Comparison of ENCODE assay signal across 24 mouse cellular contexts in genomic region chr5:63430167-63430566, GRCm38 (mm10).
DNase-seq lines count a peak whose midpoint lies in the region; ATAC-seq and TF ChIP-seq lines count a peak whose summit lies in the region.
"Had no signal": no experiment of that assay in that cellular context is flagged by ENCODE, and none has a peak within 500 bp of the region (broad histone marks: within the 10 kb centered on the region; RNA-seq: fewer than 3 reads in every experiment).

No protein-coding gene starts in this region.

- no peak for TF ChIP-seq CTCF in forebrain, postnatal 0 days (IDR thresholded peaks at IDR 0.05; ENCODE audit: low read depth)

- DNase-seq in forebrain, postnatal 0 days, result no peak
- DNase-seq in forebrain, embryonic 14.5 days (ENCODE audit: low spot score), result no peak
- DNase-seq in mesoderm, embryonic 11.5 days (ENCODE audit: low read depth, low spot score), result peak; percentile 24
- DNase-seq: adrenal gland, adult 8-10 months; adrenal gland, postnatal 25 days; B cell, adult 2 months; cerebellum, adult 11-12 months; cerebellum, adult 8-10 months; cerebellum, postnatal 10 days; cerebellum, postnatal 36 days; gastrocnemius, postnatal 10 days; heart, adult 11 months had no signal

- H3K27ac ChIP-seq in forebrain, postnatal 0 days (ENCODE audit: low read depth, low read length), result no peak overlapping the region
- no peak overlapping the region for H3K27ac ChIP-seq in forebrain, embryonic 14.5 days (ENCODE audit: low read depth, low read length)
- no peak overlapping the region for H3K27ac ChIP-seq in midbrain, embryonic 15.5 days
- H3K27ac ChIP-seq in midbrain, embryonic 13.5 days, result no peak overlapping the region
- H3K27ac ChIP-seq in neural tube, embryonic 12.5 days, result no peak overlapping the region
- H3K27ac ChIP-seq in neural tube, embryonic 15.5 days (replicated peaks), result no peak overlapping the region
- H3K27ac ChIP-seq: embryonic facial prominence, embryonic 12.5 days; embryonic facial prominence, embryonic 15.5 days; forebrain, embryonic 15.5 days; hindbrain, embryonic 12.5 days; hindbrain, embryonic 15.5 days had no signal

- no peaks in the 10 kb centered on the region for H3K4me1 ChIP-seq in forebrain, postnatal 0 days (ENCODE audit: insufficient read depth)
- no peaks in the 10 kb centered on the region for H3K4me1 ChIP-seq in forebrain, embryonic 14.5 days (ENCODE audit: control insufficient read depth, insufficient read depth, low read length)
- no peaks in the 10 kb centered on the region for H3K4me1 ChIP-seq in midbrain, embryonic 15.5 days
- no peaks in the 10 kb centered on the region for H3K4me1 ChIP-seq in midbrain, embryonic 13.5 days (replicated peaks)
- no peaks in the 10 kb centered on the region for H3K4me1 ChIP-seq in neural tube, embryonic 12.5 days
- H3K4me1 ChIP-seq in neural tube, embryonic 15.5 days, result no peaks in the 10 kb centered on the region
- H3K4me1 ChIP-seq: embryonic facial prominence, embryonic 12.5 days; embryonic facial prominence, embryonic 15.5 days; forebrain, embryonic 15.5 days; hindbrain, embryonic 12.5 days; hindbrain, embryonic 15.5 days had no signal

- 0 out of 2 replicates have a peak, but pooled peaks have one; percentile 23 for ATAC-seq in forebrain, postnatal 0 days
- ATAC-seq in forebrain, embryonic 14.5 days, result no peak
- 0 out of 2 replicates have a peak, but pooled peaks have one; percentile 67 for ATAC-seq in midbrain, embryonic 15.5 days (replicated peaks)
- no peak for ATAC-seq in midbrain, embryonic 13.5 days
- ATAC-seq in neural tube, embryonic 12.5 days (ENCODE audit: low FRiP score, low read depth), result 0 out of 2 replicates have a peak, but pooled peaks have one; percentile 29
- no peak for ATAC-seq in neural tube, embryonic 15.5 days (ENCODE audit: low FRiP score)
- ATAC-seq: forebrain, embryonic 15.5 days had no signal

- H3K4me2 ChIP-seq in forebrain, postnatal 0 days (ENCODE audit: low read depth), result no peak overlapping the region
- H3K4me2 ChIP-seq in forebrain, embryonic 14.5 days (ENCODE audit: low read length), result no peak overlapping the region
- H3K4me2 ChIP-seq in midbrain, embryonic 15.5 days, result no peak overlapping the region
- no peak overlapping the region for H3K4me2 ChIP-seq in midbrain, embryonic 13.5 days (replicated peaks)
- H3K4me2 ChIP-seq in neural tube, embryonic 12.5 days (replicated peaks), result no peak overlapping the region
- H3K4me2 ChIP-seq in neural tube, embryonic 15.5 days, result no peak overlapping the region
- H3K4me2 ChIP-seq: embryonic facial prominence, embryonic 12.5 days; embryonic facial prominence, embryonic 15.5 days; forebrain, embryonic 15.5 days; heart, embryonic 11.5 days; hindbrain, embryonic 12.5 days; hindbrain, embryonic 15.5 days had no signal

- no peak overlapping the region for H3K4me3 ChIP-seq in forebrain, postnatal 0 days (ENCODE audit: low read depth, low read length)
- no peak overlapping the region for H3K4me3 ChIP-seq in forebrain, embryonic 14.5 days (ENCODE audit: low read depth, low read length)
- H3K4me3 ChIP-seq in midbrain, embryonic 15.5 days, result no peak overlapping the region
- H3K4me3 ChIP-seq in midbrain, embryonic 13.5 days (replicated peaks), result no peak overlapping the region
- no peak overlapping the region for H3K4me3 ChIP-seq in neural tube, embryonic 12.5 days
- H3K4me3 ChIP-seq in neural tube, embryonic 15.5 days (replicated peaks), result no peak overlapping the region
- H3K4me3 ChIP-seq: embryonic facial prominence, embryonic 12.5 days; embryonic facial prominence, embryonic 15.5 days; forebrain, embryonic 15.5 days; hindbrain, embryonic 12.5 days; hindbrain, embryonic 15.5 days had no signal

- no peaks in the 10 kb centered on the region for H3K27me3 ChIP-seq in forebrain, postnatal 0 days (ENCODE audit: insufficient read depth, low read length)
- H3K27me3 ChIP-seq in forebrain, embryonic 14.5 days (replicated peaks; ENCODE audit: control insufficient read depth, insufficient read depth, low read length), result no peaks in the 10 kb centered on the region
- no peaks in the 10 kb centered on the region for H3K27me3 ChIP-seq in midbrain, embryonic 15.5 days (replicated peaks)
- H3K27me3 ChIP-seq in midbrain, embryonic 13.5 days, result no peaks in the 10 kb centered on the region
- no peaks in the 10 kb centered on the region for H3K27me3 ChIP-seq in neural tube, embryonic 12.5 days (replicated peaks)
- no peaks in the 10 kb centered on the region for H3K27me3 ChIP-seq in neural tube, embryonic 15.5 days (replicated peaks)
- H3K27me3 ChIP-seq: CH12.LX; embryonic facial prominence, embryonic 12.5 days; embryonic facial prominence, embryonic 15.5 days; forebrain, embryonic 15.5 days; hindbrain, embryonic 12.5 days; hindbrain, embryonic 15.5 days had no signal

- H3K36me3 ChIP-seq in forebrain, postnatal 0 days (ENCODE audit: insufficient read depth), result no peaks in the 10 kb centered on the region
- no peaks in the 10 kb centered on the region for H3K36me3 ChIP-seq in forebrain, embryonic 14.5 days (ENCODE audit: control insufficient read depth, insufficient read depth, low read length)
- no peaks in the 10 kb centered on the region for H3K36me3 ChIP-seq in midbrain, embryonic 15.5 days (replicated peaks)
- H3K36me3 ChIP-seq in midbrain, embryonic 13.5 days, result no peaks in the 10 kb centered on the region
- H3K36me3 ChIP-seq in neural tube, embryonic 12.5 days, result no peaks in the 10 kb centered on the region
- H3K36me3 ChIP-seq in neural tube, embryonic 15.5 days, result no peaks in the 10 kb centered on the region
- H3K36me3 ChIP-seq: embryonic facial prominence, embryonic 12.5 days; embryonic facial prominence, embryonic 15.5 days; forebrain, embryonic 15.5 days; G1E; hindbrain, embryonic 12.5 days; hindbrain, embryonic 15.5 days had no signal

- no peaks in the 10 kb centered on the region for H3K9me3 ChIP-seq in forebrain, postnatal 0 days (ENCODE audit: low read length)
- no peaks in the 10 kb centered on the region for H3K9me3 ChIP-seq in forebrain, embryonic 14.5 days (replicated peaks; ENCODE audit: control insufficient read depth, low read length)
- H3K9me3 ChIP-seq in midbrain, embryonic 15.5 days, result no peaks in the 10 kb centered on the region
- no peaks in the 10 kb centered on the region for H3K9me3 ChIP-seq in midbrain, embryonic 13.5 days
- H3K9me3 ChIP-seq in neural tube, embryonic 12.5 days, result no peaks in the 10 kb centered on the region
- H3K9me3 ChIP-seq in neural tube, embryonic 15.5 days (replicated peaks), result no peaks in the 10 kb centered on the region
- H3K9me3 ChIP-seq: embryonic facial prominence, embryonic 12.5 days; embryonic facial prominence, embryonic 15.5 days; forebrain, embryonic 15.5 days; G1E; hindbrain, embryonic 12.5 days; hindbrain, embryonic 15.5 days had no signal

- H3K9ac ChIP-seq in forebrain, postnatal 0 days, result no peak overlapping the region
- no peak overlapping the region for H3K9ac ChIP-seq in forebrain, embryonic 14.5 days (ENCODE audit: low read length)
- no peak overlapping the region for H3K9ac ChIP-seq in midbrain, embryonic 15.5 days
- no peak overlapping the region for H3K9ac ChIP-seq in midbrain, embryonic 13.5 days (replicated peaks)
- no peak overlapping the region for H3K9ac ChIP-seq in neural tube, embryonic 12.5 days
- H3K9ac ChIP-seq in neural tube, embryonic 15.5 days (replicated peaks), result no peak overlapping the region
- H3K9ac ChIP-seq: embryonic facial prominence, embryonic 12.5 days; embryonic facial prominence, embryonic 15.5 days; forebrain, embryonic 15.5 days; hindbrain, embryonic 12.5 days; hindbrain, embryonic 15.5 days had no signal

- WGBS in forebrain, postnatal 0 days, result 72% methylated on average over 3 of the region's 3 CpGs
- 88% methylated on average over 3 of the region's 3 CpGs for WGBS in forebrain, embryonic 14.5 days
- 66% methylated on average over 3 of the region's 3 CpGs for WGBS in midbrain, embryonic 15.5 days
- 75% methylated on average over 3 of the region's 3 CpGs for WGBS in midbrain, embryonic 13.5 days
- 56% methylated on average over 3 of the region's 3 CpGs for WGBS in neural tube, embryonic 12.5 days
- 56% methylated on average over 3 of the region's 3 CpGs for WGBS in neural tube, embryonic 15.5 days

Comparison
In these comparisons a context has a peak if more than half of its experiments do, and no peak if none do; other contexts are left out.
1. ATAC-seq: peak in forebrain, postnatal 0 days (single experiment), midbrain, embryonic 15.5 days (single experiment) and neural tube, embryonic 12.5 days (single experiment); none in forebrain, embryonic 14.5 days (single experiment), midbrain, embryonic 13.5 days (single experiment) and neural tube, embryonic 15.5 days (single experiment).